Comparison of ENCODE assay signal across 22 mouse cellular contexts in the genomic region with DNA sequence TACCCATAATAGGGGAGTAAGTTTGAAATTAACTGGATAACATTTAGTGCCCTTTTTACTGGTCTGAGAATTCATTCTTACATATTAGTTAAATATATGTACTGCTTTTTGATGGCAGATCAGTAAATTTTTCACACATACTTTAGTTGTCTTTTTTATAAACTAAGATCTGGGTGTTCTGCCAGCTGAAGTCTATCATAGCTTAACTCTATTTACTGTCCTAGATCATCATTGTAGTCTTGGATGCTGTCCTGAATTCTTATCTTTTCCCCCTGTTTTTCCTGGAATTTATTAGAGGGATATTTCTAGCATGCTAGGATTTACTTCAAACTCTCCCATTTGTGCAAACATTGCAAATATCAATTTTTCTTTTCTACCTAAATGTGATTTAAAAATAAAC.
DNase-seq lines count a peak whose midpoint lies in the region; ATAC-seq and TF ChIP-seq lines count a peak whose summit lies in the region.
"Had no signal": no experiment of that assay in that cellular context is flagged by ENCODE, and none has a peak within 500 bp of the region (broad histone marks: within the 10 kb centered on the region; RNA-seq: fewer than 3 reads in every experiment).

No protein-coding gene starts in this region.

- no peaks in the 10 kb centered on the region for H3K27me3 ChIP-seq in kidney, adult 2 months (replicated peaks; ENCODE audit: control insufficient read depth, insufficient read depth, low read length)
- no peaks in the 10 kb centered on the region for H3K27me3 ChIP-seq in kidney, embryonic 16.5 days (ENCODE audit: insufficient read depth, low read length)
- no peaks in the 10 kb centered on the region for H3K27me3 ChIP-seq in kidney, postnatal 0 days (ENCODE audit: insufficient read depth, low read length)
- H3K27me3 ChIP-seq in kidney, embryonic 15.5 days, result no peaks in the 10 kb centered on the region
- H3K27me3 ChIP-seq in lung, embryonic 14.5 days (ENCODE audit: insufficient read depth, low read length), result no peaks in the 10 kb centered on the region
- H3K27me3 ChIP-seq in lung, embryonic 16.5 days (ENCODE audit: control insufficient read depth, insufficient read depth, low read depth, low read length), result no peaks in the 10 kb centered on the region
- H3K27me3 ChIP-seq: CH12.LX had no signal

- no peak overlapping the region for H3K27ac ChIP-seq in kidney, adult 2 months (ENCODE audit: insufficient read depth, low read depth, low read length)
- no peak overlapping the region for H3K27ac ChIP-seq in kidney, embryonic 16.5 days (ENCODE audit: low read length)
- no peak overlapping the region for H3K27ac ChIP-seq in kidney, postnatal 0 days
- no peak overlapping the region for H3K27ac ChIP-seq in kidney, embryonic 15.5 days
- H3K27ac ChIP-seq in lung, embryonic 14.5 days (ENCODE audit: low read depth), result no peak overlapping the region
- H3K27ac ChIP-seq in lung, embryonic 16.5 days (ENCODE audit: low read length), result no peak overlapping the region

- H3K9me3 ChIP-seq in kidney, embryonic 16.5 days (ENCODE audit: low read length), result no peaks in the 10 kb centered on the region
- no peaks in the 10 kb centered on the region for H3K9me3 ChIP-seq in kidney, postnatal 0 days (replicated peaks; ENCODE audit: low read length)
- no peaks in the 10 kb centered on the region for H3K9me3 ChIP-seq in kidney, embryonic 15.5 days (replicated peaks)
- no peaks in the 10 kb centered on the region for H3K9me3 ChIP-seq in lung, embryonic 14.5 days (ENCODE audit: low read depth, low read length)
- no peaks in the 10 kb centered on the region for H3K9me3 ChIP-seq in lung, embryonic 16.5 days (ENCODE audit: control insufficient read depth, low read length)
- H3K9me3 ChIP-seq: G1E had no signal

- H3K4me1 ChIP-seq in kidney, adult 2 months (ENCODE audit: control insufficient read depth, insufficient read depth, low read length), result no peaks in the 10 kb centered on the region
- H3K4me1 ChIP-seq in kidney, embryonic 16.5 days (ENCODE audit: insufficient read depth, low read length), result no peaks in the 10 kb centered on the region
- H3K4me1 ChIP-seq in kidney, postnatal 0 days (replicated peaks; ENCODE audit: insufficient read depth, low read length), result no peaks in the 10 kb centered on the region
- no peaks in the 10 kb centered on the region for H3K4me1 ChIP-seq in kidney, embryonic 15.5 days
- no peaks in the 10 kb centered on the region for H3K4me1 ChIP-seq in lung, embryonic 14.5 days (ENCODE audit: insufficient read depth)
- no peaks in the 10 kb centered on the region for H3K4me1 ChIP-seq in lung, embryonic 16.5 days (replicated peaks; ENCODE audit: control insufficient read depth, insufficient read depth, low read length)

- no peak overlapping the region for H3K9ac ChIP-seq in kidney, embryonic 16.5 days (replicated peaks; ENCODE audit: low read length)
- no peak overlapping the region for H3K9ac ChIP-seq in kidney, postnatal 0 days (ENCODE audit: low read depth, low read length)
- no peak overlapping the region for H3K9ac ChIP-seq in kidney, embryonic 15.5 days
- H3K9ac ChIP-seq in lung, embryonic 14.5 days, result no peak overlapping the region
- H3K9ac ChIP-seq in lung, embryonic 16.5 days (ENCODE audit: low read length), result no peak overlapping the region

- ATAC-seq in kidney, embryonic 16.5 days (ENCODE audit: low FRiP score, low TSS enrichment), result no peak
- no peak for ATAC-seq in kidney, postnatal 0 days (replicated peaks; ENCODE audit: low FRiP score, low read depth)
- no peak for ATAC-seq in kidney, embryonic 15.5 days (replicated peaks; ENCODE audit: low FRiP score)
- peak; percentile 75; the same call in 1 of the 2 replicates for ATAC-seq in lung, embryonic 14.5 days (ENCODE audit: insufficient read depth)
- 0 out of 2 replicates have a peak, but pooled peaks have one; percentile 34 for ATAC-seq in lung, embryonic 16.5 days (ENCODE audit: low read depth)
- ATAC-seq: activated CD4-positive, CD25-positive, alpha-beta regulatory T cell, adult 4 months; CD4-positive, CD25-positive, alpha-beta regulatory T cell, adult 4 months; Patski had no signal

- H3K4me3 ChIP-seq in kidney, adult 2 months (ENCODE audit: insufficient read depth, low read depth, low read length), result no peak overlapping the region
- no peak overlapping the region for H3K4me3 ChIP-seq in kidney, embryonic 16.5 days (ENCODE audit: low read length)
- H3K4me3 ChIP-seq in kidney, postnatal 0 days (replicated peaks; ENCODE audit: low read depth, low read length), result no peak overlapping the region
- H3K4me3 ChIP-seq in kidney, embryonic 15.5 days (replicated peaks), result no peak overlapping the region
- H3K4me3 ChIP-seq in lung, embryonic 14.5 days (ENCODE audit: low read depth, low read length), result no peak overlapping the region
- no peak overlapping the region for H3K4me3 ChIP-seq in lung, embryonic 16.5 days (ENCODE audit: low read length)

- peak; percentile 21 for DNase-seq in kidney, adult 2 months
- peak; percentile 15 for DNase-seq in kidney, postnatal 0 days (ENCODE audit: low spot score)
- DNase-seq in lung, embryonic 14.5 days, result peak; percentile 77
- DNase-seq in lung, postnatal 25 days (ENCODE audit: low spot score), result no peak
- no peak for DNase-seq in lung, postnatal 4 days
- DNase-seq: adrenal gland, adult 2 months; adrenal gland, adult 8-10 months; adrenal gland, postnatal 10 days; adrenal gland, postnatal 14 days; adrenal gland, postnatal 25 days; adrenal gland, postnatal 36 days; B cell, adult 2 months; cerebellum, adult 11 months; cerebellum, adult 11-12 months had no signal

- no peaks in the 10 kb centered on the region for H3K36me3 ChIP-seq in kidney, adult 2 months (ENCODE audit: control insufficient read depth, insufficient read depth, low read length)
- H3K36me3 ChIP-seq in kidney, embryonic 16.5 days (ENCODE audit: insufficient read depth, low read length), result no peaks in the 10 kb centered on the region
- no peaks in the 10 kb centered on the region for H3K36me3 ChIP-seq in kidney, postnatal 0 days (ENCODE audit: insufficient read depth, low read length)
- no peaks in the 10 kb centered on the region for H3K36me3 ChIP-seq in kidney, embryonic 15.5 days
- H3K36me3 ChIP-seq in lung, embryonic 14.5 days (ENCODE audit: insufficient read depth), result no peaks in the 10 kb centered on the region
- H3K36me3 ChIP-seq in lung, embryonic 16.5 days (ENCODE audit: control insufficient read depth, insufficient read depth, low read length), result no peaks in the 10 kb centered on the region
- H3K36me3 ChIP-seq: G1E had no signal

- no peak overlapping the region for H3K4me2 ChIP-seq in kidney, embryonic 16.5 days (replicated peaks; ENCODE audit: low read depth, low read length)
- no peak overlapping the region for H3K4me2 ChIP-seq in kidney, postnatal 0 days (ENCODE audit: low read length)
- H3K4me2 ChIP-seq in kidney, embryonic 15.5 days, result no peak overlapping the region
- no peak overlapping the region for H3K4me2 ChIP-seq in lung, embryonic 14.5 days
- H3K4me2 ChIP-seq in lung, embryonic 16.5 days (ENCODE audit: low read depth, low read length), result no peak overlapping the region

- no peak for TF ChIP-seq CTCF in kidney, adult 2 months (conservative IDR thresholded peaks at IDR 0.05; ENCODE audit: insufficient read depth, insufficient read length, low read depth, low read length)
- TF ChIP-seq CTCF in kidney, postnatal 0 days (IDR thresholded peaks at IDR 0.05; ENCODE audit: low read depth), result no peak
- TF ChIP-seq CTCF in lung, embryonic 14.5 days (IDR thresholded peaks at IDR 0.05; ENCODE audit: low read depth), result no peak

- TF ChIP-seq POLR2A in kidney, adult 2 months (IDR thresholded peaks at IDR 0.05; ENCODE audit: low read depth, low read length), result no peak

Comparison
In these comparisons a context has a peak if more than half of its experiments do, and no peak if none do; other contexts are left out.
1. DNase-seq: peak in kidney, adult 2 months (single experiment), kidney, postnatal 0 days (single experiment) and lung, embryonic 14.5 days (single experiment); none in lung, postnatal 25 days (single experiment) and lung, postnatal 4 days (0 of 2).
2. ATAC-seq: peak in lung, embryonic 14.5 days (single experiment) and lung, embryonic 16.5 days (single experiment); none in kidney, embryonic 16.5 days (single experiment), kidney, postnatal 0 days (single experiment) and kidney, embryonic 15.5 days (single experiment).